Mouse (Mus musculus) E14TG2a.4 (cell line): ENCODE data around the gene Ltb.

Experiments used
- H3K27me3 ChIP-seq: 2 replicates; pipeline ENCODE4 v1.6.1; 2014; ENCODE audit warnings: low read length, control low read depth; ENCODE audit not compliant: insufficient read depth
- H3K36me3 ChIP-seq: 2 replicates; pipeline ENCODE4 v1.6.1; 2014; ENCODE audit warnings: low read length, control low read depth; ENCODE audit not compliant: insufficient read depth
- H3K4me1 ChIP-seq: replicated peaks from 2 replicates; pipeline ENCODE4 v1.6.1; 2014; ENCODE audit warnings: low read depth, low read length, control low read depth
- H3K4me3 ChIP-seq: replicated peaks from 2 replicates; pipeline ENCODE4 v1.5.1; 2014; ENCODE audit warnings: mild to moderate bottlenecking, low read length
- H3K9me3 ChIP-seq: 2 replicates; pipeline ENCODE4 v1.6.1; 2014; ENCODE audit warnings: low read length, control low read depth
- CTCF ChIP-seq: conservative IDR thresholded peaks from 2 replicates; pipeline ENCODE4 v1.5.1; 2014; ENCODE audit warnings: low read length
- NANOG ChIP-seq: IDR thresholded peaks from 2 replicates; pipeline ENCODE4 v1.6.1; 2014; ENCODE audit warnings: borderline replicate concordance, low read length, mixed read lengths
- POU5F1 ChIP-seq: IDR thresholded peaks from 2 replicates; pipeline ENCODE4 v1.6.1; 2014; ENCODE audit warnings: low read length, borderline replicate concordance

Ltb gene

DNA sequence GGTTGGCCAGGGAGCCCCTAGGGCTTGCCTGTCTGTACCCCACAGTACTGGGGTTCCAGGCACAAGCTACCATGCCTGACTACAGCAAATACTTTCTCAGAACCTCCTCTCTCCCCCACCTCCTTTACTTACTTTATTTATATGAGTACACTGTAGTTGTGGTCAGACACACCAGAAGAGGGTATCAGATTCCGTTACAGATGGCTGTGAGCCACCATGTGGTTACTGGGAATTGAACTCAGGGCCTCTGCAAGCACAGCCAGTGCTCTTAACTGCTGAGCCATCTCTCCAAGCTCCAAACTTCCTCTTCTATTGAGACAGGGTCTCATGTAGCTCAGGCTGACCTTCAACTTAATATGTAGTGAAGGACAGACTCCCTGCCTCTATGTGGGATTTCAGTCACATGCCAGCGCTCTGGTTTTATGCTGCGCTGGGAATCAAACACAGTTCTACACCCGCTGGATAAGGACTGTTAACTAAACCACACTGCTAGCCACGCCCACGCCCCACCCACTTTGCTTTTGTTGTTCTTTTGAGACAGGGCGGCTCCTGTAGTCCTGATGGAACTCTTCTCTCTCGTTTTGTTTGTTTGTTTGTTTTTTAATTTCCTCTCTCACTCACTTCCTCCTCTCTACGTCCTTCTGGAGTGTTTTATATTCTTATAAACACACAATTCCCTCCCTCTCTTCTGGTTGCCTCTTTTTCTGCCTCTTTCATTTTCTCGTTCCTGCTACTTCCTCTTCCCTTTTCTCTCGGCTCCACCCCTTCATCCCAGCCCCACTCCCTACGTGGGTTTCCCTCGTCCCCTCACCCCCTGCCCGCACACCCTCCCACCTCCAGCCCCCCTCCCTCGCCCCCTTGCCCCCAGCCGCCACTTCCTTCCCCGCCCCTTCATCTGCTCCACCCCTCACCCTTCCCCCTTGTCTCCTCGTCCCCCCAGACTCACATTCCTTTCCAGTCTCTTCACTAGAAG lies 8.3 kb upstream of the Ltb start:
- H3K9me3 ChIP-seq: no peaks in the 10 kb centered on the region
- H3K27me3 ChIP-seq: peaks cover 5% of the 10 kb centered on the region; the same call in 1 of the 2 replicates
- no peaks in the 10 kb centered on the region for H3K36me3 ChIP-seq
- H3K4me1 ChIP-seq: peaks cover 71% of the 10 kb centered on the region
- TF ChIP-seq NANOG: no peak
- TF ChIP-seq POU5F1: no peak
- TF ChIP-seq CTCF: no peak
- peak overlapping the region; percentile 68 for H3K4me3 ChIP-seq

DNA sequence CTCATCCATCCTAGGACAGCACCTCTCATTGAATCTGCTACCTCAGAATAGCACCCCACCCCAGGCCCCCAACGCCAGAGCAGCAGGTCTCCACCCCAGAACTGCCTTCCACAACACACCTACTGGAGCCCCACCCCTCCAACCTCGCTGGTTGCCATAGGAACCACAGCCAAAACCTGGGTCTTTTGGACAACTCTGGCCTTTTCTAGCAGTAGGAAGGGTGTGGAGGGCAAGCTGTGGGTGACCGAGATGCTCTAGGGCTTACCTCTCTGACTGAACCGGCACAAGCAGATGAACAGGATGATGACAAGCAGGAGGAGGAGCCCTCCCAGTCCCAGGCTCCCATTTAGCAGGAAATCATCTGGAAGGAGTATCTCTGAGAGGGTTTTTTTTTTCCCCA lies 7.6 kb upstream of the Ltb start:
- Histone ChIP-seq H3K27me3 (peaks cover 5% of the 10 kb centered on the region; the same call in 1 of the 2 replicates), H3K4me3 (peak overlapping the region; percentile 62), H3K36me3 (no peaks in the 10 kb centered on the region), H3K9me3 (no peaks in the 10 kb centered on the region), H3K4me1 (peaks cover 71% of the 10 kb centered on the region)
- no peak for TF ChIP-seq CTCF
- TF ChIP-seq NANOG: no peak
- TF ChIP-seq POU5F1: no peak

DNA sequence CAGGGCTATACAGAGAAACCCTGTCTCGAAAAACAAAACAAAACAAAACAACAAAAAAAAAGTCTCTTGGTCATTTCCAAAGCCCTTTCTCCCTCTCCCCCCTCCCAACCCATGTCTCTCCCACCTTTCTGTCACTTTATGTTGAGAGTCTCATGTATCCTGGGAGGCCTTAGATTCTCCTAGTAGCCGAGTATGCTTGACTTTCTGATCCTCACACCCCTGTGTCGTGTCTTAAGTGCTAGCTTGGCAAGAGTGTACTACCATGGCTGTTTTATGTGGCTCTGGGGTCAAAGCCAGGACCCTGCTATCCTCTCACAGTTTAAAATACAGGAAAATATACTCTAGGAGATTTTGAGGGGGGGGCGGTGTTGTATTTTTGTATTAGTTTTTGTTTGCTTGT lies 6.9 kb upstream of the Ltb start:
- Histone ChIP-seq H3K9me3 (no peaks in the 10 kb centered on the region), H3K36me3 (no peaks in the 10 kb centered on the region), H3K4me3 (peak overlapping the region; percentile 46; the same call in 1 of the 2 replicates), H3K4me1 (peaks cover 71% of the 10 kb centered on the region), H3K27me3 (peaks cover 5% of the 10 kb centered on the region; the same call in 1 of the 2 replicates)
- TF ChIP-seq POU5F1 (no peak), NANOG (no peak), CTCF (no peak)

DNA sequence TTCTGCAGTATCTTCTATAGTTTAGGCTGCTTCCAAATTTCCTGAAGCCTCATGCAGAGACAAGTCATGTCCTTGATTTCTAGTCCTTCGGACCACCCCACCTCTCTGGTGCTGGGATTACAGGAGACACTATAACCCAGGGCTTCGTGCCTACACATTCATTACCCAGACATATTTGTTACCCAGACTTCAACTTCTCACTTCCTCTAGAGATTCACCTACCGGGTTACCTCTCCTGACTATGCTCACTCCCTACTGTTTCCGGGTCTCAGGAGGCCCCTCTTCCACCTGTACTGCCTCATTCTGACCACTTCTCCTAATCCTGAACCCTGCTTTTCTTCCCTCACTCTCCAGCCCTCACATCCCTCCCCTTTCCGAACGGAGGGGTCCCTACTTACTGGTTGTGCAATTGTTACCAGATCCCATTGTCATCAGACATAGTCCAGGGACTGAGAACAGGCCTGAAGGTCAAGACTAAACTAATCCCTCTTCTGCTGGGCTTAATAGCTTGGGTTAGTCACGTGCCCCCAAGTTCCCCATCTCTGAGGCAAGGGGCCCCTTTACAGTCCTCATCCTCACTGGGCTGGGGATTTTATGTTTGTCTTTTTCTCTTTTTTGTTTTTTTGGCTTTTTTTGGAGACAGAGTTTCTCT lies 6.2 kb upstream of the Ltb start, which contains the start of gene Lst1:
TSS of gene Lst1 (minus strand) at position 481 of the 652 bp plus-strand sequence.
- no peaks in the 10 kb centered on the region for H3K9me3 ChIP-seq
- peaks cover 68% of the 10 kb centered on the region for H3K4me1 ChIP-seq
- H3K36me3 ChIP-seq: no peaks in the 10 kb centered on the region
- TF ChIP-seq POU5F1 (no peak), NANOG (no peak), CTCF (no peak)
- peaks cover 11% of the 10 kb centered on the region for H3K27me3 ChIP-seq
- H3K4me3 ChIP-seq: peak within 1 kb of the TSS; percentile 46

DNA sequence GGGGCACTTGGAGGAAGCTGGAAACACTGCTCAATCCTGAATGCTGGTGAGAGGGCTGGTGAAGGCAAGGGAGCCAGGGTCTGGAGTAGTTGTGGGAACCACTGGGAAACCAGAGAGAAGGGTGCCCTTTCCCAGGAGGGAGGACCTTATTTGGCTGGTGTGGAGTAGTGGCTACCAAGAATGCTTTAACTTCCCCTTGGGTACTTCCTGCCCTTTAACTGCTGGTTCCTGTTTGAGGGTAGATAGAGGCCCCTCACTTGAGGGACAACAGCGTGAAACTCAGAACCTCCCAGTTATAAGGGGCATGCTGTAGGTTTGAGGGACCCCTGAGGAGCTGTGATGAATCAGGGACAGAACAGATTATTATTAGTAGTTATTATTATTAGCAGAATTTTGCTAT lies 5.1 kb upstream of the Ltb start:
- Histone ChIP-seq H3K4me3 (no peak overlapping the region), H3K36me3 (no peaks in the 10 kb centered on the region), H3K27me3 (peaks cover 22% of the 10 kb centered on the region), H3K9me3 (no peaks in the 10 kb centered on the region), H3K4me1 (peaks cover 63% of the 10 kb centered on the region)
- TF ChIP-seq POU5F1: no peak
- TF ChIP-seq CTCF: no peak
- TF ChIP-seq NANOG: no peak

DNA sequence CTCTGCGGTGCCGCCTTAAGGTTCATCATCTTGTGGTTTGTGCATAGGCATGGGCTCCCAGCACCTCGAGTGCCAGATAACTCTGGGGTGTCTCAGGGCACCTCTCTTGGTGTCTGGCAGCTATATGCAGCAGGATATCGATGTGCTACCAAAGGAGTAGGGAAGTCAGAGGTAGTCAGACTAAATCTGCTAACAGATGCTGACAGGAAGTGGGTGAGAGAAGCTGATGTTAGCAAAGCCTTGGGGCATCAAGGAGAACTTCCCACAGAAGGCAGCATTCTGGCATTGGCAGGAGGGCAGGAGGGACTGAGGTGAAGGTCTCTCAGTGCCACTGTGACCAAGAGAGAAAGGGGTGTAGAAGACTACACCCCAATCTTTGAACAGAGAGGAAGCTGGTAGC lies 4.1 kb upstream of the Ltb start:
- H3K4me1 ChIP-seq: peaks cover 63% of the 10 kb centered on the region
- TF ChIP-seq NANOG (no peak), POU5F1 (no peak), CTCF (no peak)
- H3K36me3 ChIP-seq: no peaks in the 10 kb centered on the region
- H3K27me3 ChIP-seq: peaks cover 31% of the 10 kb centered on the region
- H3K9me3 ChIP-seq: no peaks in the 10 kb centered on the region
- H3K4me3 ChIP-seq: peak overlapping the region; percentile 11; the same call in 1 of the 2 replicates

DNA sequence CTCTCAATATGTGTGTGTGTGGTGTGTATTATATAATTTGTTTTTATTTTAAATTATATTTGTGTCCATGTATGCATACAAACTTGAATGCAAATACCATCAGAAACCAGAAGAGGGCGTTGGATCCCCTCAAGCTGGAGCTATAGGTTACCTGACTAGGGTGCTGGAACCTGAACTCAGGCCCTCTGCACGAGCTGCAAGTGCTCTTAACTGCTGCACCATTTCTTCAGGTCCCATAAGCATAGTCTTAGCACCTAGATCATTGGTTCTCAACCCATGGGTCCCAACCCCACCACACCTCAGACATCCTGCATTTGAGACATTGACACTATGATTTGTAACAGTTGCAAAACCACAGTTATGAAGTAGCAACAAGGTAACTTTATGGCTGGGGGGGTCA lies 2.5 kb upstream of the Ltb start:
- peak; percentile 38 for TF ChIP-seq CTCF
- no peak for TF ChIP-seq NANOG
- no peaks in the 10 kb centered on the region for H3K36me3 ChIP-seq
- H3K9me3 ChIP-seq: no peaks in the 10 kb centered on the region
- H3K4me1 ChIP-seq: peaks cover 64% of the 10 kb centered on the region
- H3K27me3 ChIP-seq: peaks cover 47% of the 10 kb centered on the region
- H3K4me3 ChIP-seq: no peak overlapping the region

DNA sequence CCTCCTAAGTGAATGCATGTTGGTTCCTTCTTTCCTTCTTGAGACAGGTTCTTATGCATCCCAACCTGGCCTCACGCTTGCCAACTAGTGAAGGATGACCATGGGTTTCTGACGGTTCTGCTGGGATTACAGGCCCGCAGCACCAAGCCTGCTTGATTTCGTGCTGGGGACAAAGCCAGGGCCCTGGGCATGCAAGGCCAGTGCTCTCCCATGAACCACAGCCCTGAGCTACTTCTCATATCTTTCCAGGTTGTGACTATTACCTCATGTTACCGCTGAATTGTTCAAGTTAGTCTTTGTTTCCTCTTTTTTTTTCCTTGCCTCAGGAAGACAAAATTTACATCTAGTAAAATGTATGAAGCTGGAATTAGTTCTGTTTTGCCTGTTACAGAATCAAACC lies 1.3 kb upstream of the Ltb start:
- Histone ChIP-seq H3K27me3 (peaks cover 58% of the 10 kb centered on the region), H3K4me1 (peaks cover 52% of the 10 kb centered on the region), H3K4me3 (no peak overlapping the region), H3K36me3 (no peaks in the 10 kb centered on the region), H3K9me3 (no peaks in the 10 kb centered on the region)
- TF ChIP-seq POU5F1: no peak
- TF ChIP-seq NANOG: no peak
- no peak for TF ChIP-seq CTCF
